Mouse (Mus musculus) kidney, embryonic 15.5 days (tissue): ENCODE measurements around the gene Fbxl21. TPM values are rescaled to one million over a fixed set of nuclear protein-coding genes. Genes with fewer than 3 reads are reported as not detected.

ENCODE experiments used
- ATAC-seq: fragments of 200-750 bp; cut with Nextera tagmentation; replicated peaks from 2 replicates; pipeline ENCODE4 v1.8.0; 2017; ENCODE audit warnings: moderate TSS enrichment; ENCODE audit not compliant: low FRiP score
- H3K27ac ChIP-seq: fragments of 300-500 bp; sonication (generic); 2 replicates; pipeline ENCODE4 v1.5.1; 2015; ENCODE audit warnings: mild to moderate bottlenecking, inconsistent platforms
- H3K27me3 ChIP-seq: fragments of 300-500 bp; sonication (generic); 2 replicates; pipeline ENCODE4 v1.6.1; 2015; ENCODE audit warnings: inconsistent platforms
- H3K36me3 ChIP-seq: fragments of 300-500 bp; sonication (generic); 2 replicates; pipeline ENCODE4 v1.6.1; 2015; ENCODE audit warnings: inconsistent platforms
- H3K4me1 ChIP-seq: fragments of 300-500 bp; sonication (generic); 2 replicates; pipeline ENCODE4 v1.6.1; 2015; ENCODE audit warnings: inconsistent platforms
- H3K4me2 ChIP-seq: fragments of 300-500 bp; sonication (generic); 2 replicates; pipeline ENCODE4 v1.6.1; 2015; ENCODE audit warnings: moderate library complexity, mild to moderate bottlenecking, inconsistent platforms
- H3K4me3 ChIP-seq: fragments of 300-500 bp; sonication (generic); replicated peaks from 2 replicates; pipeline ENCODE4 v1.5.1; 2015; ENCODE audit warnings: mild to moderate bottlenecking, inconsistent platforms
- H3K9ac ChIP-seq: fragments of 300-500 bp; sonication (generic); 2 replicates; pipeline ENCODE4 v1.6.1; 2015; ENCODE audit warnings: mild to moderate bottlenecking, inconsistent platforms
- H3K9me3 ChIP-seq: fragments of 300-500 bp; sonication (generic); replicated peaks from 2 replicates; pipeline ENCODE4 v1.6.1; 2016; ENCODE audit warnings: inconsistent platforms
- WGBS: fragments of 180-500 bp; shearing (Covaris S2); methylation state at CpG from one replicate; pipeline ENCODE4 v1.1.7; 2015; ENCODE audit warnings: mixed read lengths; 5-methylcytosine and 5-hydroxymethylcytosine counted together
- polyA plus RNA-seq: library from polyadenylated mRNA; unstranded; fragments of >200 nt; fragmentation: Nextera tagmentation; extraction: Ambion mirVana; gene quantifications from 2 replicates; pipeline ENCODE4 v1.2.1, GENCODE M21; 2015

Gene Fbxl21
- polyA plus RNA-seq, 1 experiment from 2014 or later, result 2.9 TPM

GRCm38 (mm10) chr13:56559841-56560370 lies 37.6 kb downstream of the Fbxl21 start:
- peaks cover 15% of the 10 kb centered on the region; the same call in 1 of the 2 replicates for H3K4me1 ChIP-seq
- H3K4me2 ChIP-seq, result no peak overlapping the region
- H3K27me3 ChIP-seq, result no peaks in the 10 kb centered on the region
- 74% methylated on average over 6 of the region's 6 CpGs for WGBS
- H3K4me3 ChIP-seq, result no peak overlapping the region
- H3K27ac ChIP-seq, result no peak overlapping the region
- ATAC-seq, result no peak
- no peaks in the 10 kb centered on the region for H3K9me3 ChIP-seq
- no peaks in the 10 kb centered on the region for H3K36me3 ChIP-seq
- no peak overlapping the region for H3K9ac ChIP-seq

- ATAC-seq, result no peak
- no peak overlapping the region for H3K4me2 ChIP-seq
- H3K36me3 ChIP-seq, result no peaks in the 10 kb centered on the region
- H3K9ac ChIP-seq, result no peak overlapping the region
- WGBS, result 67% methylated on average over 8 of the region's 8 CpGs
- 0 out of 2 replicates have a peak overlapping the region, but pooled peaks have one; percentile 2 for H3K27ac ChIP-seq
- H3K4me1 ChIP-seq, result peaks cover 15% of the 10 kb centered on the region; the same call in 1 of the 2 replicates
- no peaks in the 10 kb centered on the region for H3K27me3 ChIP-seq
- H3K9me3 ChIP-seq, result no peaks in the 10 kb centered on the region
- no peak overlapping the region for H3K4me3 ChIP-seq
These were observed 38.9 kb downstream of the Fbxl21 start for GRCm38 (mm10) chr13:56561129-56561528.

- no peaks in the 10 kb centered on the region for H3K9me3 ChIP-seq
- H3K27ac ChIP-seq, result no peak overlapping the region
- no peak overlapping the region for H3K4me2 ChIP-seq
- ATAC-seq, result no peak
- no peak overlapping the region for H3K4me3 ChIP-seq
- 39% methylated on average over 6 of the region's 6 CpGs for WGBS
- H3K36me3 ChIP-seq, result no peaks in the 10 kb centered on the region
- peaks cover 19% of the 10 kb centered on the region for H3K4me1 ChIP-seq
- no peaks in the 10 kb centered on the region for H3K27me3 ChIP-seq
- no peak overlapping the region for H3K9ac ChIP-seq
These were observed 40.8 kb downstream of the Fbxl21 start for GRCm38 (mm10) chr13:56563075-56563474.

GRCm38 (mm10) chr13:56566336-56566735 lies 44.1 kb downstream of the Fbxl21 start:
- Histone ChIP-seq H3K27ac (no peak overlapping the region), H3K9ac (no peak overlapping the region), H3K36me3 (no peaks in the 10 kb centered on the region), H3K9me3 (no peaks in the 10 kb centered on the region), H3K4me3 (no peak overlapping the region), H3K27me3 (no peaks in the 10 kb centered on the region), H3K4me1 (peaks cover 6% of the 10 kb centered on the region; the same call in 1 of the 2 replicates), H3K4me2 (no peak overlapping the region)
- WGBS, result 39% methylated on average over 10 of the region's 10 CpGs
- no peak for ATAC-seq

GRCm38 (mm10) chr13:56571645-56572044 lies 49.4 kb downstream of the Fbxl21 start:
- 64% methylated on average over 8 of the region's 8 CpGs for WGBS
- Histone ChIP-seq H3K9ac (no peak overlapping the region), H3K27me3 (no peaks in the 10 kb centered on the region), H3K4me1 (peaks cover 19% of the 10 kb centered on the region), H3K9me3 (no peaks in the 10 kb centered on the region), H3K4me3 (no peak overlapping the region), H3K27ac (no peak overlapping the region), H3K4me2 (no peak overlapping the region), H3K36me3 (no peaks in the 10 kb centered on the region)
- no peak for ATAC-seq

GRCm38 (mm10) chr13:56575074-56575473 lies 52.8 kb downstream of the Fbxl21 start:
- no peak overlapping the region for H3K4me2 ChIP-seq
- 70% methylated on average over 4 of the region's 4 CpGs for WGBS
- no peaks in the 10 kb centered on the region for H3K27me3 ChIP-seq
- peaks cover 20% of the 10 kb centered on the region for H3K4me1 ChIP-seq
- ATAC-seq, result no peak
- no peak overlapping the region for H3K9ac ChIP-seq
- no peaks in the 10 kb centered on the region for H3K9me3 ChIP-seq
- H3K27ac ChIP-seq, result 0 out of 2 replicates have a peak overlapping the region, but pooled peaks have one; percentile 82
- no peaks in the 10 kb centered on the region for H3K36me3 ChIP-seq
- H3K4me3 ChIP-seq, result no peak overlapping the region

- H3K9me3 ChIP-seq, result no peaks in the 10 kb centered on the region
- peak; percentile 27; the same call in 1 of the 2 replicates for ATAC-seq
- H3K27me3 ChIP-seq, result no peaks in the 10 kb centered on the region
- H3K4me3 ChIP-seq, result no peak overlapping the region
- H3K4me2 ChIP-seq, result no peak overlapping the region
- no peaks in the 10 kb centered on the region for H3K36me3 ChIP-seq
- WGBS, result 37% methylated on average over 12 of the region's 12 CpGs
- H3K9ac ChIP-seq, result no peak overlapping the region
- peak overlapping the region; percentile 82 for H3K27ac ChIP-seq
- peaks cover 27% of the 10 kb centered on the region for H3K4me1 ChIP-seq
These were observed 53.5 kb downstream of the Fbxl21 start for GRCm38 (mm10) chr13:56575701-56576321.

- Histone ChIP-seq H3K4me2 (no peak overlapping the region), H3K27ac (0 out of 2 replicates have a peak overlapping the region, but pooled peaks have one; percentile 22), H3K9me3 (no peaks in the 10 kb centered on the region), H3K36me3 (no peaks in the 10 kb centered on the region), H3K4me3 (no peak overlapping the region), H3K27me3 (no peaks in the 10 kb centered on the region), H3K4me1 (peaks cover 41% of the 10 kb centered on the region), H3K9ac (no peak overlapping the region)
- no peak for ATAC-seq
- 66% methylated on average over 5 of the region's 5 CpGs for WGBS
These were observed 55.8 kb downstream of the Fbxl21 start for GRCm38 (mm10) chr13:56578097-56578496.

GRCm38 (mm10) chr13:56580450-56580849 lies 58.2 kb downstream of the Fbxl21 start:
- peaks cover 54% of the 10 kb centered on the region for H3K4me1 ChIP-seq
- no peak for ATAC-seq
- 78% methylated on average over 5 of the region's 5 CpGs for WGBS
- no peaks in the 10 kb centered on the region for H3K36me3 ChIP-seq
- H3K4me2 ChIP-seq, result no peak overlapping the region
- no peak overlapping the region for H3K4me3 ChIP-seq
- H3K9ac ChIP-seq, result no peak overlapping the region
- no peaks in the 10 kb centered on the region for H3K9me3 ChIP-seq
- no peaks in the 10 kb centered on the region for H3K27me3 ChIP-seq
- H3K27ac ChIP-seq, result peak overlapping the region; percentile 96

- no peaks in the 10 kb centered on the region for H3K36me3 ChIP-seq
- no peaks in the 10 kb centered on the region for H3K27me3 ChIP-seq
- H3K9ac ChIP-seq, result no peak overlapping the region
- no peak overlapping the region for H3K4me2 ChIP-seq
- no peak overlapping the region for H3K4me3 ChIP-seq
- H3K4me1 ChIP-seq, result peaks cover 52% of the 10 kb centered on the region
- 9% methylated on average over 3 of the region's 3 CpGs for WGBS
- peak; percentile 17; the same call in 1 of the 2 replicates for ATAC-seq
- H3K27ac ChIP-seq, result peak overlapping the region; percentile 96
- H3K9me3 ChIP-seq, result no peaks in the 10 kb centered on the region
These were observed 59.2 kb downstream of the Fbxl21 start for GRCm38 (mm10) chr13:56581512-56581911.

- H3K27me3 ChIP-seq, result no peaks in the 10 kb centered on the region
- peak overlapping the region; percentile 50 for H3K4me2 ChIP-seq
- peaks cover 52% of the 10 kb centered on the region for H3K4me1 ChIP-seq
- H3K4me3 ChIP-seq, result no peak overlapping the region
- peak overlapping the region; percentile 96 for H3K27ac ChIP-seq
- no peaks in the 10 kb centered on the region for H3K9me3 ChIP-seq
- WGBS, result 0% methylated on average over 6 of the region's 6 CpGs
- peak; percentile 97 for ATAC-seq
- H3K9ac ChIP-seq, result no peak overlapping the region
- H3K36me3 ChIP-seq, result no peaks in the 10 kb centered on the region
These were observed 59.7 kb downstream of the Fbxl21 start for GRCm38 (mm10) chr13:56581961-56582434.

GRCm38 (mm10) chr13:56582720-56583119 lies 60.4 kb downstream of the Fbxl21 start:
- Histone ChIP-seq H3K4me1 (peaks cover 52% of the 10 kb centered on the region), H3K36me3 (no peaks in the 10 kb centered on the region), H3K27me3 (no peaks in the 10 kb centered on the region), H3K27ac (peak overlapping the region; percentile 96), H3K4me3 (no peak overlapping the region), H3K4me2 (no peak overlapping the region), H3K9ac (no peak overlapping the region), H3K9me3 (no peaks in the 10 kb centered on the region)
- ATAC-seq, result peak; percentile 34; the same call in 1 of the 2 replicates
- WGBS, result 15% methylated on average over 3 of the region's 3 CpGs
